Mouse (Mus musculus): ENCODE data around the gene Cyb5d1. TPM values are rescaled to one million over a fixed set of nuclear protein-coding genes. Genes with fewer than 3 reads are reported as not detected.

Gene Cyb5d1
- total RNA-seq (2023), result 39.3 TPM

GRCm38 (mm10) chr11:69395235-69395633 is at the start of gene Cyb5d1, which contains the start of gene Naa38:
Gene Cyb5d1, minus strand, starts transcription at chr11:69395631.
Gene Naa38, plus strand, starts transcription at chr11:69395487.

GRCm38 (mm10) chr11:69413221-69414181 is 18.1 kb upstream of the Cyb5d1 start, which contains the start of gene Kdm6b:
Gene Kdm6b, minus strand, starts transcription at chr11:69413675.

GRCm38 (mm10) chr11:69398059-69398458 is 2.6 kb upstream of the Cyb5d1 start, which contains the start of gene Tmem88:
Gene Tmem88, minus strand, starts transcription at chr11:69398234.

GRCm38 (mm10) chr11:69369215-69369989 is 26.0 kb downstream of the Cyb5d1 start, which contains the start of gene Chd3:
Gene Chd3, minus strand, starts transcription at chr11:69369406.

Other genes with a start within 250 kb of the Cyb5d1 start
- gene Alox12b, start 238.6 kb downstream of the Cyb5d1 start, total RNA-seq (2023), result not detected
- 0.89 TPM for gene Alox8, start 197.8 kb downstream of the Cyb5d1 start, total RNA-seq (2023)
- not detected for gene Gucy2e, start 158.6 kb downstream of the Cyb5d1 start, total RNA-seq (2023)
- gene Cntrob, start 71.9 kb downstream of the Cyb5d1 start, total RNA-seq (2023), result 11.5 TPM
- gene Trappc1, start 71.7 kb downstream of the Cyb5d1 start, total RNA-seq (2023), result 20.6 TPM
- gene Kcnab3, start 69.4 kb downstream of the Cyb5d1 start, total RNA-seq (2023), result 2.5 TPM
- gene Rnf227, start 55.2 kb downstream of the Cyb5d1 start, total RNA-seq (2023), result 2.2 TPM
- gene Chd3, start 26.2 kb downstream of the Cyb5d1 start, total RNA-seq (2023), result 771 TPM
- gene Naa38, start 144 bp downstream of the Cyb5d1 start, total RNA-seq (2023), result 42.7 TPM
- 5.5 TPM for gene Tmem88, start 2.6 kb upstream of the Cyb5d1 start, total RNA-seq (2023)
- gene Kdm6b, start 18.0 kb upstream of the Cyb5d1 start, total RNA-seq (2023), result 209 TPM
- gene Dnah2, start 153.5 kb upstream of the Cyb5d1 start, total RNA-seq (2023), result 0.15 TPM
- gene Efnb3, start 164.6 kb upstream of the Cyb5d1 start, total RNA-seq (2023), result 0.53 TPM
- 13.0 TPM for gene Wrap53, start 184.6 kb upstream of the Cyb5d1 start, total RNA-seq (2023)
- 144 TPM for gene Trp53, start 184.7 kb upstream of the Cyb5d1 start, total RNA-seq (2023)
- 0.27 TPM for gene Atp1b2, start 210.3 kb upstream of the Cyb5d1 start, total RNA-seq (2023)
- not detected for gene Shbg, start 222.3 kb upstream of the Cyb5d1 start, total RNA-seq (2023)
- gene Sat2, start 226.4 kb upstream of the Cyb5d1 start, total RNA-seq (2023), result not detected
- gene Fxr2, start 237.4 kb upstream of the Cyb5d1 start, total RNA-seq (2023), result 80.1 TPM

Measured in CD4-positive naive resting alpha-beta T cell, adult 57 days (primary cell).